Mouse (Mus musculus) heart, adult 8-10 months (tissue): Measurements from ENCODE around the gene Hspb8. TPM values are rescaled to one million over a fixed set of nuclear protein-coding genes. Genes with fewer than 3 reads are reported as not detected.
"Not testable (repeated sequence)": the region's sequence is repeated elsewhere in the genome, so short reads cannot be mapped to it uniquely, and the experiment has no call there.

Source experiments
- DNase-seq: peaks from one replicate; pipeline ENCODE4 v3.0.0; 2022; ENCODE audit warnings: low spot score
- total RNA-seq, 4 experiments: library from RNA; stranded (reverse); gene quantifications; 2 replicates each; pipeline ENCODE4 v1.2.4; 2022

The Hspb8 gene
- total RNA-seq, 4 experiments from 2014 or later: 427 to 604 (median 541) TPM

DNA sequence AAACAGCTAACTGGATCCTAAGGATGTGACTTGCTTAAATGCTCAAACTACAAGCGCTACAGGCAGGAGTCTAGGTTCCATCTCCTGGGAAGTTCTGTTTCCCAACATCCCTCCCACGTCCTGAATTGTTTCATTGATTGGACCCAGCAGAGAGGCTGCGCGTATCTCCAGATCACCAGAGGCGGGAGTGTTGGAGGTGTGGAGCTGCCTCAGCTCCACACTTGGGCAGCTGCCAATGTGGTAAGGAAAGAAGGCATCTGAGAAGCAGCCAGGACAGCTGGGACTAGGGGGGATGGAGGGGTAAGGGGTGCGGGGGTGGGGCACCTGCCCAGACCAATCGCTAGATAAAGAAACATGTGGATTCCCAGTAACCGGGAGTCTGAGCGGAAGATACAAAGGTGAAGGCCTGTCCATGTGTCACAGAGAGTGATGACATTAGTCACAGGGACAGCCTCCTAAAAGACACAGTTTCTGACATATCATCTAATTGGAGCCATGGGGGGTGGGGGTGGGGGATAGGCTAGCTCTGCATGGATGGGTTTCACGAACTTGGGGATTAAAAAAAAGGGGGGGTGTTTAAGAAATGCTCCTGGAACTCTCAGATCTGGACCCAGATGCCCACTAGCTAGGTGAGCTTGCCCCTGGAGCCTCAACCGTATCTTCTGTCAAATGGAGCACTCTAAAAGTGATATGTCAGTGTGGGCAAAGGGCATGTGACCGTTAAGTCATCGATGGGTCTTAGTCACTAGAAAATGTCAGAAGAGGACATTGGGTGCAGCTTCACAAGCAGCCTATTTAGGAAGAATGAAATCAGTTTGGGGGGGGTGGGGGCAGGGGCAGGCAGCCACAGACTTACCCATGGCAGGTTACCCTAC is 12.5 kb upstream of the Hspb8 start:
- DNase-seq: no peak

DNA sequence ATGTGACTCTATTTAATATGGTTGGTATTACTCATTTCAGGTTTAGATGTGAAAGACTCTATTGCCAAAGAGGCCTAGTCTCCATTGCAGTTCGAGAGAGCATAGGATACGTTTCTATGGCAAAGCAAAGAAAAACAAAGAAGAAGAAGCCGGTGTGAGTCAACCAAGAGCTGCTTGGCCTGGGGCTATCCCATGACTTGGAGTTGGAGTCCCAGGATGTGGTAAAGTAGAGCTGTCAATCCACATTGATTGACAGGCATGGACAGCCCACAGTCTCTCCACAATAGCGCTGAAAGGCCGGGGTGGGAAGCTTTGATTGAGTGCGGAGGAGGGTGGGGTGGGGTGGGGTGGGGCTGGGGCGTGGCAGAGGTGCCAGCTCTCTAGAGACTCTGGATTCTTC is 10.2 kb upstream of the Hspb8 start:
- DNase-seq: no peak

DNA sequence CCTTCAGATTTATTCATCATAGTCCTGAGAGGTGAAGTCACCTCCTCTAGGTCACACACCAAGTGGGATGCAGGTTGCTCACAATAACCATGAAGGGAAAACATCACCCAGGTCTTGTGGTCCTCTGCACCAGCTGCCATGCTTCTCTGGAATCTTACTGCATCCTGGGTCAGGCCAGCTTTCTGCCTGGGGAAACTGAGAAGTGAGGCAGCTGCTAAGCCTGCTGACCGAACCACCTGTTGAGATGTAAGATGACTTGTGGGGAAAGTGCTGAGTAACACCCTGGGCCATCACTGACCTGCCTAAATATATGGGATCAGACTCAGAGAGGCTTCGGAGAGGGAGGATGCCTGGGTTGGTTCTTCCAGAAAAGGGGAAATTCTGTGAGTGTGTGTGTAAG is 4.0 kb upstream of the Hspb8 start:
- DNase-seq: no peak

DNA sequence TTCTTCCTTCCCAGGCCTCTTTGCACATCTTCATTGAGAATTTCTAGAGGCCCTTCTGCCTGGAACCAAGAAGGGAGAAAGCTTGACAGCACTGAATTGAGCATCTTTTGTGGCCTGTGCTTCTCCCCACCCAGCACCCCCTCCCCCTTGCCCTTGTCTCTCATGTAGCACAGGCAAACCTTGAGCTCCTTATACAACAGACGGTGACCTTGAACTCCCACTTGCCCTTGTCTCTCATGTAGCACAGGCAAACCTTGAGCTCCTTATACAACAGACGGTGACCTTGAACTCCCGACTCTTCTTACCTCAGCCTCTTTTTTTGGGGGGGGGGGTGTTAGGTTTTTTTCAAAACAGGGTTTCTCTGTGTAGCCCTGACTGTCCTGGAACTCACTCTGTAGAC is 3.0 kb upstream of the Hspb8 start:
- not testable (repeated sequence) for DNase-seq

GRCm38 (mm10) chr5:116425273-116425672 is 2.6 kb upstream of the Hspb8 start:
- DNase-seq: no peak

- DNase-seq: no peak
Observed at GRCm38 (mm10) chr5:116423746-116424145, 1.1 kb upstream of the Hspb8 start.

DNA sequence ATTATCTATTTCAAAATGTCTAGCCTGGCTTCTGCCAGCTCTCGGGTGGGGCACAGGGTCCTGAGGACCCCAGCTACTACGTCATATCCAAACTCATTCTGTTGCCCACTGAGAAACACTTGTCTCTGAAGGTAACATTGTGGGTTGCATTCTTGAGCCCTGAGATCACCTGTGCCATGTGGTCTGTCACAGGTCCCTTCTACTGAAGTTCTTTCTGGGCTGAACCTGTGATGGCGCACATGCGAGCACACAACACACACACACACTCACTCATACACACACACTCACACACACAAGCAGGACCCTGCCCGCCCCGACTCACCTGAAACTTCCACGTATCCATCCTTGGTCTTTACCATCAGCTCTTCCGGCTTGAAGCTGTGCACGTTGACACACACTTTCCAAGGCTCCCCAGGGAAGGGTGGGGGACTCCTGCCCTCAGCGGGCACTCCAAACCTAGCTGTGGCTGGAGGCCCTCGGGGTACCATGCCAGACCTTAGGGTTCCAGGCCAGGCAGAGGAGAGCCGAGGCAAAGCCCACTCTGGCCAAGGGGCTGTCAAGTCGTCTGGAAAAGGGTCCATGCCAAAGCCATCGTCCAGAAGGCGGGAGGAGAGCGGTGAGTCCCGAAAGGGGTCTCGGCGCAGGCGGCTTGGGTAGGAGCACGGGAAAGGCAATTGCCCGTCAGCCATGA is 728 bp downstream of the Hspb8 start:
- DNase-seq: no peak

GRCm38 (mm10) chr5:116420759-116421225 is 1.9 kb downstream of the Hspb8 start:
- DNase-seq: peak; percentile 53

DNA sequence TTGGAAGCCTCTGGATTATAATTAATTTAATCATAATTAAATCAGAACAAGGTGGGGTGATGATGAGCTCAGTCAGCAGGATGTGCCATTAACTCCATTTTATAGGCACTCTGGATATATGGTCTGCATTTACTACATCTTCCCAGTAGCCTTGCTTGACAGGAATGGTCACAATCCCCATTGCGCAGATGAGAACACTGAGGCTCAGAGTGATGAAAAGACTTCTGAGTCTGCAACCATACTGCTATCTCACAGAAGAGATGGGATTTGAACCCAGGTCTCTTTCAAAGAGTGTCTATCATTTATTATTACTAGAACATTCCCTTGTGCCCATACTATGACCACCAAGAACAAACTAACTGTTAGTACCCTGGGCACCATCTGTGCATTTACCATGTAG is 2.5 kb downstream of the Hspb8 start:
- DNase-seq: no peak

DNA sequence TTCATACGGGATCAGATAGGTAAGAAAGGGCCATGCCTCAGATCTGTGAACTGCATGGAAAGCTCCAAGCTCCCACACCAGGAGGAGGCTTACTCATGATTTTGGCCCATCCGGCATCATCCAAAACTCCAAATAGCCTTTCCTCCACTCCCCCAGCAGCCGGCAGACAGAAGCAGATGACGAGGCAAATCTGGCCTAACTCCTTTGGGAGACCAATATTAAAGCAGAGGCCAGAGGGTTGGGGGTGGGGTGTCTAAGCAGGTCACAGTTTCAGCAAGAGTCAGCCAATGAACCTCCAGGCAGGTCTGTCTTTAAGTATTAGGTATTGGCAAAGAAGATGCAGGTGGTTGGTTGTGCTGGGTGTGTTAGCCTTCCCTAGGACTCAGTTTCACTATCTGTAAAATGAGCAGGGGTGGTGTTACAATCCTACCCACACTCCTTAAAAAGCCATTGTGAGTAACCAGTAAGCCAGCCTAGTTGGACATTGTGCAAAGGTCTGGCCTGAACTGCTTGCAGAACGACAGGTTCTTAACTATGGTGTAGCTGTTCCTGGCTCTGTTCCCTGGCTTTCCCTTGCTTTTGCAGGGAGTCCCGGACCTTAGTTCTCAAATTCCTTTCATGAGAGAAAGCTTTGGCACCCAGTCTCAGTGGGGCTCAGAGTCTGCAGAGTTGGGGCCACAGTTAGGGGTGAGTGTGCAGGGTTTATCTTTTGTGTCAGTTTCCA is 3.2 kb downstream of the Hspb8 start:
- peak; percentile 56 for DNase-seq

GRCm38 (mm10) chr5:116416208-116416607 is 6.5 kb downstream of the Hspb8 start:
- DNase-seq: no peak

DNA sequence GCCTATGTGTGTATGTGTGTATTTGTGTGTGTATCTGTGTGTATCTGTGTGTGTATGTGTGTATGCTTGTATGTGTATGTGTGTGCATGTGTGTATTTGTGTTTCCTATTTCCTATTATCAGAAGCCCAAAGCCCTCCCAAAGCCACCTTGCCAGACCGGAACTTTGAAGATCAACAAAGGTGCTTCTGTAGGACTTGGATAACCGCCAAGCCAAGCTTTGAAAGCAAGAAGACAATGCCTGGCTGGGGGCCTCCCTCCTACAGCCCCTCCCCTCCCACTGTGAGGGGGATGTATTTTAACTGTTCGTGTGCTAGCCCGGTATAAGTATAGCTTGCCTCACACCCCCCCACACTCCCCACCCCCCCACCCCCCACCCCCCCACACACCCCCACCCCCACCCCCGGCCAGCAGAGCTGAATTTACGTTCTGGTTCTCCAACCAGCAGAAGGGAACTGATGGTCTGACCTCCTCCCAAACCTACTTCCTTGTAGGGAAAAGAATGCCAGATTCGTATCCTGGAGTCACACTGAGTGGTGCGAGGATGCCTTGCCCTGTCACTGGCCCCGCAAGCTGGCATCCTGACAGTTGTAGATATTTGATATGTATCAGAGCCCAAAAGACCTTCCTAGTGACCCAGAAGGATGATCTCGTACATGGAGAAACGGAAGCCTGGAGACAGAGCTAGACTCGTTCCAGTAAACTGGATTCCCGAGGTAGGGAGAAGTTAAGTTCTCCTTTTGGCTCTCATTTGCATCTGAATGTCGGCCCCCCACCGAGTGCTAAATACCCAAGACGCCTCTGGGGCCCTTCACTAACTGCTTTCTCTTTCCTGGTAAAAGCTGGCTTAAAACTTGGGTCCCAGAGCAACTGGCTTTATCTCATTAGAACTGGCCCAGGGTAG is 12.7 kb downstream of the Hspb8 start:
- DNase-seq: no peak

GRCm38 (mm10) chr5:116408965-116409364 is 13.7 kb downstream of the Hspb8 start:
- DNase-seq: no peak

- no peak for DNase-seq
Observed at GRCm38 (mm10) chr5:116407936-116408335, 14.7 kb downstream of the Hspb8 start.

DNA sequence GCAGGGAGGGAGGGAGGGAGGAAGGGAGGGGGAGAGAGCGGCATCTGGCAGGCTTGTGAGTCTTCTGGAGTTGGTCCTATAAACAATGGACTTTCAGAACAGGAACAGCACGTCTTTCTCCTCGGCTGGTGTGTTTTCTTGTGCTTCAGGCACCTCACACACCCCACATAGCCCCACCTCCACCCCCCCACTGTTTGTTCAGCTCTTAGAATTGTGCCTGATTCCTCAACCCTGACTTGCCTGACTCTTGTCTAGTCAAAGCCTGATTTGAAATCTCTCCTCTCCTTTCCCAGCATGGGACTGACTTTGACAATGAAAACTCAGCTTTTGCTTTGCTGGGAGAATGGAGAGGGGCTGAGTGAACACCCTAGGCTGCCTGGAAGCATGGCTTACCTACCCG is 15.3 kb downstream of the Hspb8 start:
- no peak for DNase-seq

DNA sequence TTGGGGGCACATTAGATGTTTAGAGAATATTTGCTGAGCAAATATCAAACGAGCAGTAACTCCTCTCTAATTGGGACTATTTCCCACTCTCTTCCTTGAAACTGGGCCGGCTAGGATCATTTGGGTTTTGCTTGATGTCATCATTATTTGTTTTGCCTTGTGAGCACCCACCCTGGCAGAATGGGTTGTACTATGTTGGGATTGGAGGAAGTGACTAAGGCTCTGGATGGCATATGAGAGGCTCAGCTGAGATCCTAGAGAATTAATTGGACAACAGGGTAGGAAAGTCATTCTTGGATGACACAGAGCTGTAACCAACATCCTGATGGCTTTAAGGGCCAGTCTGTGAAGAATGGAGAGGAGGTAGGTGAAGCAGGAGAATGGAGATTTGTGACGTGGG is 16.2 kb downstream of the Hspb8 start:
- no peak for DNase-seq

- no peak for DNase-seq
Observed at GRCm38 (mm10) chr5:116405934-116406333, 16.7 kb downstream of the Hspb8 start.

DNA sequence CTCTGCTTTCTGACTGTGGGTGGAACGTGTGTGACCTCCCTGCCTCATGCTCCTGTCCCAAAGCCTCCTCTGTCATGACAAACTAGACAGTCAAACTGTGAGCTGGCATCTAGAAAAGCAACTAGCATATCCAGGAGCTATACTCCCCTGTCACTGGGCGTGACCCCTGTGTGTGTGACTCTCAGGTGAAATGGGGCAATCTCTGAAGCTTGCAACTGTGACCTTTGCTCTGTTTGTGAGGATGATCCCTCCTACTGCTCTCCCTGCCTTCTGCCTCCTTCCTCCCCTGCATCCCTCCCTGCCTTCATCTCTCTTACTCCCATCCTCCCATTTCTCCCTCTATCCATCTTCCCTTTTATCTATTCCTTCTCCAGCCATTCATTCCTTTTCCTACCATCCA is 18.6 kb downstream of the Hspb8 start:
- DNase-seq: no peak

DNA sequence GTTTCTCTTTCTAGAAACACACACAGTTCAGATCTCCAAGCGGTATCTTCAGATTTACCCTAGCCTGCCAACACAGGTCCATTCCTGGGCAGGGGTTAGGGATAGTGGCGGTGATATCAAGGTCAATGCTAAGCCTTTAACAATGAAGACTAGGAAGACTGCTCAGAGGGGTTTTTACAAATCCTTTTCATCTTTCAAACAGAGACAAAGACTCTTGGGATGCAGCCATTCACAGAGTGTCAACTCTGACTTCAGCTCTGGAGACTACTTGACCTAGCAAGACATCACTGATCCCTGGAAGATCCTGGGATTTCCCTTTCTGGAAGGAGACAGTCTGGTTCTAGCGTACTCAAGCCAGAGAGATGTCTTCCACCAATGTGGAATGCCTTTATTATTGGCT is 21.9 kb downstream of the Hspb8 start:
- no peak for DNase-seq

DNA sequence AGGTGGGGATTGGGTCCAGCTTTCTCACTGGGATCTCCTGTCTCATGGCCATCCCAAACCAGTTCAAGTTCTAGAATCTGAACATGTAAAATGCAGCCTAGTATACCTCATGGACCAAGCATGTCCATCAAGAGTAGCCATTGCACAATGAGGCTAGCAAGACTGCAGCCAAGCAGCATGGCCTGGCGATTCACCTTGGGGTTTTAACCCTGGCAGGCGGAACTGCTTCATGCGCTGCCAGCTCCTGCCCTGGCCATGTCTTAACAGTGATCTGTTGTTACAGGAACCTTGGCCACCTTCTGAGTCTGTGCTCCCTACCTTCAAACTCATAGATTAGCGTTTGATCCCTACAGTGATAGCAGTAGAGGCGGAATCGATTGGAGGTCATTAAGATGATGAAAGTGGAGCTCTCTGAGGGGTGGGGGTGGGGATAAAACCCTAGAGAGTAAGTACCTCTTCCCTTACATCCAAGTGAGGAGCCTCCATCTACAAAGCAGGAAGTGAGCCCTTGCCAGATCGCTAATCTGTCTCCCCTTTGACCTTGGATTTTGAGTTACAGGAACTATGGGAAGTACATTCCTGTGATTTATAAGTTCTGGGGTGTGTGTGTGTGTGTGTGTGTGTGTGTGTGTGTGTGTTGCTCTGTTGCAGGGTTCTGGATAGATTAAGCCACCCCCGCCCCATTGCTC is 22.5 kb downstream of the Hspb8 start:
- DNase-seq: no peak

- no peak for DNase-seq
Observed at GRCm38 (mm10) chr5:116396104-116396503, 26.6 kb downstream of the Hspb8 start.
